Mouse (Mus musculus): Measurements from ENCODE around the gene Scarb2.

DNA sequence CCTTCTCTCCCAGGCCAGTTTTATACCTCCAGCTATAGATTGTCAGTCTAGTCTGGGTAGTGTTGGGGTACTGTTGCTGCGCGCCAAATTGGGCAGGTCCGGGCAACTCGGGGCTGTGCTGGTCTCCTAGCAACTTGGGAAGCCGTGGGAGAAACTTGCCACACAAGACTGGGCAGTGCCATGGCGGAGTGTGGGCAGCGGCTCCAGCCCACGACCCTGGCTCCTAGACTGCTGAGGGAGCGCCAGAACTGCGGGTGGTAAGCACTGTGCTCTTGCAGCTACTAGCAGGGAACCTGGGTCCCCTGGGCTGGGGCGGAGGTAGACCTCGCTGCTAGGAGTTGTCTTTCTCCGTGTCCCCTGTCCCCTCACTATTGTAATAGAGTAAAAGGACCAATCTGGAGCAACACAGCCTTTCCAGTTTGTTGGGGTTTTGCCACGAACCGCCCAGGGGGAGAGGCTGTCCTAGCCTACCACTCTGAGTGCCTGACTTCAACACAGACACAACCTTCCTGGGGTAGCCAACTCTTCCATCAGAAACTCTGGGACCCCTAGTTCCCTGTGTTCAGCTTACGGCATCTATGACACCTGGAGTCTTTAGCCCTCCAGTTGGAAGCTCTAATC, 48.4 kb upstream of the Scarb2 start, which contains the start of gene Fam47e:
- no peak for TF ChIP-seq CTCF (IDR thresholded peaks at IDR 0.05; ENCODE audit: low read depth, low read length)
- TF ChIP-seq POLR2A (IDR thresholded peaks at IDR 0.05; ENCODE audit: insufficient read depth, low read length), result no peak
- no peak for TF ChIP-seq EP300 (IDR thresholded peaks at IDR 0.05; ENCODE audit: insufficient read depth, low read depth, low read length)

All from ES-Bruce4 (cell line).